11 mouse cellular contexts compared by ENCODE assay signal in the genomic region with DNA sequence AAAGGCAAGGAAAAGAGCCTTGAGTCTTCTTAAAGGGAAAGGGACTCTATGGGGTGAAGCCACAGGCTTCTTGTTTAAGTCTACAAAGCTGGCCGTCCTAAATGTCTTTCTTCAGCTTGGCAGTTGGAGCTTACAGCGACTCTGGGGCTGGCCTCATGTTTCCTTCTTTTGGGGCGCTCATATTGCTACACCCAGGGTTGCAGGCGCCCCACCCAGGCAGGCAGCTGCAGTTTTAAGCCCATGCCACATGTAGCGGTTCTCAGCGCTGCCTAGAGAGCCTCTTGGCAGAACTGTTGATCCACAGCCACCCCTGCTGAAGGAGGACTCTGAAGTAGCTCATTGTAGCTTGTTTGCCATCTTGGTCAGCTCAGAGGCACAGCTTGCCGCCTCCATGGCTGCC.
"Had no signal": no experiment of that assay in that cellular context is flagged by ENCODE, and none has a peak within 500 bp of the region (broad histone marks: within the 10 kb centered on the region; RNA-seq: fewer than 3 reads in every experiment).

No protein-coding gene starts in this region.

- H3K9ac ChIP-seq: kidney, embryonic 15.5 days; limb, embryonic 15.5 days; liver, embryonic 13.5 days; midbrain, embryonic 15.5 days; neural tube, embryonic 13.5 days; stomach, embryonic 15.5 days had no signal

- H3K27me3 ChIP-seq: kidney, embryonic 15.5 days; limb, embryonic 15.5 days; midbrain, embryonic 15.5 days; neural tube, embryonic 13.5 days; stomach, embryonic 15.5 days had no signal

- H3K4me2 ChIP-seq: kidney, embryonic 15.5 days; limb, embryonic 15.5 days; liver, embryonic 13.5 days; midbrain, embryonic 15.5 days; neural tube, embryonic 13.5 days; stomach, embryonic 15.5 days had no signal

- H3K27ac ChIP-seq: kidney, embryonic 15.5 days; limb, embryonic 15.5 days; liver, embryonic 13.5 days; midbrain, embryonic 10.5 days; midbrain, embryonic 15.5 days; neural tube, embryonic 13.5 days; stomach, embryonic 15.5 days had no signal

- H3K9me3 ChIP-seq: kidney, embryonic 15.5 days; limb, embryonic 15.5 days; liver, embryonic 13.5 days; midbrain, embryonic 10.5 days; midbrain, embryonic 15.5 days; neural tube, embryonic 13.5 days; stomach, embryonic 15.5 days had no signal

- H3K36me3 ChIP-seq: kidney, embryonic 15.5 days; liver, embryonic 13.5 days; midbrain, embryonic 10.5 days; midbrain, embryonic 15.5 days; stomach, embryonic 15.5 days had no signal

- DNase-seq: kidney, adult 2 months; layer of hippocampus, postnatal 36 days; liver, embryonic 13.5 days; lung, adult 18-20 months had no signal

- H3K4me3 ChIP-seq: kidney, embryonic 15.5 days; limb, embryonic 15.5 days; liver, embryonic 13.5 days; midbrain, embryonic 10.5 days; midbrain, embryonic 15.5 days; neural tube, embryonic 13.5 days; stomach, embryonic 15.5 days had no signal

- H3K4me1 ChIP-seq: kidney, embryonic 15.5 days; midbrain, embryonic 15.5 days; neural tube, embryonic 13.5 days had no signal

- ATAC-seq: intestine, embryonic 16.5 days; midbrain, embryonic 15.5 days had no signal
